Mouse (Mus musculus) ES-E14 (cell line): ENCODE data around the gene Rap1a. TPM values are rescaled to one million over a fixed set of nuclear protein-coding genes. Genes with fewer than 3 reads are reported as not detected.

ENCODE experiments used
- DNase-seq: peaks from one replicate; pipeline ENCODE4 v3.0.0-alpha.2; 2013; ENCODE audit warnings: low read depth, low spot score
- H3K27ac ChIP-seq: 2 replicates; pipeline ENCODE4 v1.5.1; 2012; ENCODE audit warnings: low read depth, mild to moderate bottlenecking, low read length, moderate library complexity, mixed read lengths; ENCODE audit not compliant: poor library complexity, insufficient read depth, severe bottlenecking
- H3K36me3 ChIP-seq: 2 replicates; pipeline ENCODE4 v1.6.1; 2012; ENCODE audit warnings: mild to moderate bottlenecking, low read length, moderate library complexity, mixed read lengths; ENCODE audit not compliant: control insufficient read depth, poor library complexity, insufficient read depth, severe bottlenecking
- H3K4me1 ChIP-seq, 2 experiments: fragments of 150-350 bp in 1 of 2; sonication (generic) in 1 of 2; 2 replicates each; pipeline ENCODE4 v1.6.1; 2012; ENCODE audit warnings: low read length in 2 of 2, mild to moderate bottlenecking in 1 of 2, mixed read lengths in 1 of 2; ENCODE audit not compliant: control insufficient read depth in 2 of 2, insufficient read depth in 2 of 2, poor library complexity in 1 of 2
- H3K4me3 ChIP-seq, 2 experiments: fragments of 150-350 bp in 1 of 2; sonication (generic) in 1 of 2; 2 replicates each; pipeline ENCODE4 v1.5.1; 2012; ENCODE audit warnings: low read length in 2 of 2, low read depth in 1 of 2, mild to moderate bottlenecking in 1 of 2, mixed read lengths in 1 of 2; ENCODE audit not compliant: insufficient read depth in 1 of 2, poor library complexity in 1 of 2, severe bottlenecking in 1 of 2
- H3K9ac ChIP-seq: 2 replicates; pipeline ENCODE4 v1.6.1; 2012; ENCODE audit warnings: low read depth, mild to moderate bottlenecking, low read length, mixed read lengths; ENCODE audit not compliant: poor library complexity, insufficient read depth, severe bottlenecking
- H3K9me3 ChIP-seq: fragments of 150-350 bp; sonication (generic); 2 replicates; pipeline ENCODE4 v1.6.1; 2012; ENCODE audit warnings: low read depth, mild to moderate bottlenecking, low read length; ENCODE audit not compliant: control insufficient read depth, insufficient read depth
- CHD2 ChIP-seq: IDR thresholded peaks from 2 replicates; pipeline ENCODE4 v1.6.1; 2014; ENCODE audit warnings: mild to moderate bottlenecking, low read depth, low read length, inconsistent platforms
- HCFC1 ChIP-seq: IDR thresholded peaks from 2 replicates; pipeline ENCODE4 v1.6.1; 2012; ENCODE audit warnings: low read length, inconsistent platforms, borderline replicate concordance; ENCODE audit not compliant: insufficient read depth
- MAFK ChIP-seq: IDR thresholded peaks from 2 replicates; pipeline ENCODE4 v1.6.1; 2014; ENCODE audit warnings: mild to moderate bottlenecking, low read depth, low read length, inconsistent platforms; ENCODE audit not compliant: insufficient read depth
- ZC3H11A ChIP-seq: IDR thresholded peaks from 2 replicates; pipeline ENCODE4 v1.6.1; 2012; ENCODE audit warnings: low read depth, mild to moderate bottlenecking, inconsistent platforms, low read length, borderline replicate concordance
- ZNF384 ChIP-seq: IDR thresholded peaks from 2 replicates; pipeline ENCODE4 v1.6.1; 2012; ENCODE audit warnings: low read depth, low read length, inconsistent platforms
- in situ Hi-C, 2 experiments: fragments of 600-800 bp; cut with MboI; formaldehyde crosslinking; loops; one replicate each; pipeline ENCODE4 v1.15.1; 2025; ENCODE audit warnings: low sequenced_read_pairs in 2 of 2, inconsistent platforms in 1 of 2; ENCODE audit not compliant: unreplicated experiment in 2 of 2
- total RNA-seq: library from RNA; depleted of rRNA; stranded (reverse); fragments of 300-350 nt; gene quantifications from 2 replicates; pipeline ENCODE4 v1.2.3, GENCODE M21; 2012

Gene Rap1a
- total RNA-seq, 1 experiment, result 23.2 TPM

DNA sequence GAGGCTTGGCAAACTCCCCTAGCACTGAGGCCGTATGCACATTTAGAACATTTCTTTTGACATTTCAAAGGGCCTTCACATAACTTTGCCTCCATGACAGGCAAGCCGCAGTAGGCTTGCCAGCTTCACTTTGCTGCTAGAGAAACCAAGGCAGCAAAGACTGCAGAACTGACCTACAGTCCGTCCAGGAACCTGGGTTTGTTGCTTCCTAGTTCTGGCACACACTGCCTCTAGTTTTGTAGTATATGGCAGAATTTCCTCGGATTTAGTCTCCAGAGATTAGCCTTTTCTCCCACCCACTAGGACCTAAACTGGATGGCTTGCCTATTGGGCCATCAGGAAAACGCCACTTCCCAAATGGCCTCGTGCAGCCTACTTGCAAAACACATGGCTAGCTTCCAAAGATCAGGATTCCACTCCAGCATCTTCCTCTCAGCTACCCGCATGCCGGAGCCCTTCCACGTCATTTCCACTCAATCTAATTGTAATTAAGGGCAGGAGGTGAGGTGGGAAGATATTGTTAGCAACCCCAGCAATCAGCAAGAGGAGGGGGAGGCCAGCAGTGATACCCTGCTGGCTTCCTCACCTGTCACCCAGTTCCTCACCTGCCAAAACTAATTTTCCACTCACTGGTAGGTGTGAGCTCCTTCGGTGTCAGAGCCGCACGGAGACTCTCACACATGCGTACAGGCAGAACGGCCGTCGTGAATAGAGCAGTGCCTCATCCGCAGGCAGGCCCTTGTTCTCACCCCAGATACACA is 104.6 kb downstream of the Rap1a start:
- DNase-seq, result no peak
- H3K4me1 ChIP-seq, result no peaks in the 10 kb centered on the region
- no peak overlapping the region for H3K9ac ChIP-seq
- H3K9me3 ChIP-seq, result no peaks in the 10 kb centered on the region
- H3K4me3 ChIP-seq, result no peak overlapping the region
- TF ChIP-seq ZNF384 (no peak), CHD2 (no peak), MAFK (no peak), ZC3H11A (no peak), HCFC1 (no peak)
- H3K36me3 ChIP-seq, result no peaks in the 10 kb centered on the region
- in situ Hi-C loops, result no loop called here
- H3K27ac ChIP-seq, result no peak overlapping the region

DNA sequence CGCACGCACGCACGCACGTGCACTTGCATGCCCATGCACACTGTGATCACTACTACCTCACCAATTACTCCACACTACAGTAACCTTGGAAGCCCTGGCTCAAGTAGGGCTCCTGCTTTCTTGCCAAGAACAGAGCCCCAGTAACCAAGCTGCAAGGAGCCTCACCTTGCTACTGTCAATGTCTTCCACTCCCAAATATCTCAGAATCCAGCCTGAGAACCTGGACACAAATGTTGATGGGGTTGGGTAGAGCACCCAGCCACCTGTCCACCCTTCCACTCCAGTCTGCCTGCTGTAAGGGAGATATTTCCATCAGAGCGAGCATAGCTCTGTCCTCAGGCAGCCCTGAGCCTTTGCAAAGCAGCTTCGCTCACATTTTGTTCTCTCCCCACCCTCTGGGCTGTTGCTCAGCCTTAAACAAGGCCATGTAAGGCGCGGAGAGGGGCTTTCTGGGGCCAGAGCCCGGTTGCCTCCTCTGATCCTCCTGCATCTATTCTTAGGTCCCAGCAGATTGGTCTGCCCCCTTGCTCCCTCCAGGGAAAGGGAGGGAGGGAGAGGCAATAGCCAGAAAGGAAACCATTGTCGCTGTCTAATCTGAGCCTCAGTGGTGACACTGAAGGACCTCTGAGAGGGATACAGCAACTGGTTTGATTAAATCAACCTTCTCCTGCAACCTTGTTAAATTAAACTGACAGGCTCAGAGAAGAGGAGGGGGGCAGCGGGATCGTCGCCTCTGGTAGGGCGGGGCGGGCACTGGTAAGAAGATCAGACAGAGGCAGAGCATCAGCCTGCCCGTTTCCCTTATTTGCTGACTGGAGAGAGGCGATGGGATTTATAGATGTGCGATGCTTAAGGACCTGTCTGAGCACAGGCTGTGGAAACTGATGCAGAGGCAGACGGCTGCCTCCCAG is 105.4 kb downstream of the Rap1a start:
- Histone ChIP-seq H3K9ac (no peak overlapping the region), H3K36me3 (no peaks in the 10 kb centered on the region), H3K9me3 (no peaks in the 10 kb centered on the region), H3K27ac (no peak overlapping the region), H3K4me3 (no peak overlapping the region), H3K4me1 (no peaks in the 10 kb centered on the region)
- TF ChIP-seq MAFK (no peak), ZC3H11A (no peak), CHD2 (no peak), ZNF384 (no peak), HCFC1 (no peak)
- DNase-seq, result no peak
- in situ Hi-C loops, result no loop called here

DNA sequence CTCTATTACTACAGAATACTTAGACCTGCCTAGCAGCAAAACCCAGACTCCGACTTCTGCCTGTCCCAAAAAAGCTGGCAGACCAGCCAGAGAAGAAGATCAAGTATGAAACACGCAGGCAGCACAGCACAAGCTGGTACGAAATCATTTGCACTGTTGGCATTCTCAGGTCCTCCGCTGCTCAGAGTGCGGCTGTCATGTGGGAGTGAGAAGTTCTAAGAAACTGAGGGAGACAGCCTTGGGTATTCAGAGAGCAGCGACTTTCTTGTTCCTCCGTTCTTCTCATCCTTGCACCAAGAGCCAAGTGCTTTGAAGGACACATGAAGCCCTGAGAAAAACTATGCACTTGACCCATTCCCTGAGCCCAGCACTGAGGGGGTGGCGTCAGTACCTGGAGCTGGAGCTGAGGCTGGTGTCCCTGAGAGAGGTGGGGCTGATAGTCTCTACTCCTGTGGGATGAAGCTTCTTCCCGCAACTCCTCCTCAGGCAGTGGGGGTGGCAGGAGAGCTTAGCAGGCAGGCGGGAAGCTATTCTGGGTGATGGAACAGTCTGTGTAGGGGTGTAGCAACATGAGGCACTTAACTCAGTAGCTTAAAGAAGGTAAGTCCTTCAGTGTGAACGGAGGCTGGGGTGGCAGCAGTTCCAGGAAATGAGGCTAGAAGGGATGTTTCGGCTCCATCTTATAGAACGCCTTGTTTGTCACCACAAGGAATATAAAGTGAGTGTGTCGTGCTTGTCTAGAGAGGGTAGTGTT is 107.6 kb downstream of the Rap1a start:
- Histone ChIP-seq H3K4me3 (no peak overlapping the region), H3K27ac (no peak overlapping the region), H3K4me1 (no peaks in the 10 kb centered on the region), H3K9me3 (no peaks in the 10 kb centered on the region), H3K9ac (no peak overlapping the region), H3K36me3 (no peaks in the 10 kb centered on the region)
- no peak for DNase-seq
- no peak for TF ChIP-seq CHD2
- TF ChIP-seq MAFK, result no peak
- no peak for TF ChIP-seq HCFC1
- TF ChIP-seq ZNF384, result no peak
- in situ Hi-C loops, result no loop called here

DNA sequence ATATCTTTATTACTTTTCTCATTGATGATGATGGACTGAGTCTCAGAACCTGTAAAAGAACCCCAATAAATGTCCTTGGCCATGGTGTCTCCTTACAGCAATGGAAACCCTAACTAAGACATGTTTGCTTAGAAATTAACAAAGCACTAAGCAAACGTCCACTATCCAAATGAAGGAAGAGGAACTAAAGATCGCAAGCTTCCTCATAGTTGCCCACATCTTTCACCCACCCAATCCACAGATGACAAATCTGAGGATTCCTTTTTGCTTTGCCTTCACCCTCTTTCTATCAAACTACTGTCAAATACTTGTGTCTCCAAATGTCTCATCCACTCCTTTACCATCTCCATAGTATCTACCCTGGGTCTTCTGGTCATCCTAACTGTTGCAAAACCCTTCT is 112.6 kb downstream of the Rap1a start:
- Histone ChIP-seq H3K27ac (no peak overlapping the region), H3K36me3 (peaks cover 4% of the 10 kb centered on the region), H3K9me3 (no peaks in the 10 kb centered on the region), H3K4me1 (no peaks in the 10 kb centered on the region), H3K9ac (no peak overlapping the region), H3K4me3 (no peak overlapping the region)
- DNase-seq, result no peak
- no peak for TF ChIP-seq MAFK
- TF ChIP-seq ZNF384, result no peak
- TF ChIP-seq ZC3H11A, result no peak
- no peak for TF ChIP-seq CHD2
- no peak for TF ChIP-seq HCFC1
- in situ Hi-C loops, result no loop called here
